ENCODE assay signal across 14 mouse cellular contexts in genomic region chr11:116400560-116400959, GRCm38 (mm10). TPM values are rescaled to one million over a fixed set of nuclear protein-coding genes. Genes with fewer than 3 reads are reported as not detected.
DNase-seq lines count a peak whose midpoint lies in the region; ATAC-seq lines count a peak whose summit lies in the region.
"Had no signal": no experiment of that assay in that cellular context is flagged by ENCODE, and none has a peak within 500 bp of the region (broad histone marks: within the 10 kb centered on the region; RNA-seq: fewer than 3 reads in every experiment).

No protein-coding gene starts in this region.

- peaks cover 17% of the 10 kb centered on the region for H3K36me3 ChIP-seq in hindbrain, embryonic 12.5 days
- peaks cover 7% of the 10 kb centered on the region; the same call in 1 of the 2 replicates for H3K36me3 ChIP-seq in hindbrain, embryonic 16.5 days (ENCODE audit: control insufficient read depth, insufficient read depth, low read length)
- peaks cover 8% of the 10 kb centered on the region for H3K36me3 ChIP-seq in liver, embryonic 13.5 days
- H3K36me3 ChIP-seq: stomach, embryonic 15.5 days had no signal

- H3K4me3 ChIP-seq in hindbrain, embryonic 12.5 days: no peak overlapping the region
- H3K4me3 ChIP-seq in hindbrain, embryonic 16.5 days (ENCODE audit: low read length): no peak overlapping the region
- no peak overlapping the region for H3K4me3 ChIP-seq in liver, embryonic 13.5 days (replicated peaks)
- H3K4me3 ChIP-seq: left cerebral cortex, adult 2 months; myocyte; stomach, embryonic 15.5 days had no signal

- H3K27me3 ChIP-seq in hindbrain, embryonic 12.5 days: no peaks in the 10 kb centered on the region
- no peaks in the 10 kb centered on the region for H3K27me3 ChIP-seq in hindbrain, embryonic 16.5 days (replicated peaks; ENCODE audit: control insufficient read depth, insufficient read depth, low read length)
- no peaks in the 10 kb centered on the region for H3K27me3 ChIP-seq in liver, embryonic 13.5 days
- H3K27me3 ChIP-seq: stomach, embryonic 15.5 days had no signal

- peak overlapping the region; percentile 66 for H3K27ac ChIP-seq in hindbrain, embryonic 12.5 days
- H3K27ac ChIP-seq in hindbrain, embryonic 16.5 days (ENCODE audit: low read depth, low read length): no peak overlapping the region
- H3K27ac ChIP-seq in liver, embryonic 13.5 days: no peak overlapping the region
- H3K27ac ChIP-seq: left cerebral cortex, adult 2 months; liver, embryonic 14.5 days; stomach, embryonic 15.5 days had no signal

- peaks cover 7% of the 10 kb centered on the region; the same call in 1 of the 2 replicates for H3K4me1 ChIP-seq in hindbrain, embryonic 12.5 days
- no peaks in the 10 kb centered on the region for H3K4me1 ChIP-seq in hindbrain, embryonic 16.5 days (ENCODE audit: control insufficient read depth, insufficient read depth, low read depth, low read length)
- H3K4me1 ChIP-seq in liver, embryonic 13.5 days (replicated peaks): peaks cover 10% of the 10 kb centered on the region

- H3K9ac ChIP-seq in hindbrain, embryonic 12.5 days: peak overlapping the region; percentile 23; the same call in 1 of the 2 replicates
- H3K9ac ChIP-seq in hindbrain, embryonic 16.5 days (ENCODE audit: low read depth, low read length): no peak overlapping the region
- no peak overlapping the region for H3K9ac ChIP-seq in liver, embryonic 13.5 days
- H3K9ac ChIP-seq: liver, embryonic 14.5 days; stomach, embryonic 15.5 days had no signal

- 66% methylated on average over 4 of the region's 4 CpGs for WGBS in hindbrain, embryonic 12.5 days
- 72% methylated on average over 4 of the region's 4 CpGs for WGBS in hindbrain, embryonic 16.5 days
- 11% methylated on average over 4 of the region's 4 CpGs for WGBS in liver, embryonic 13.5 days (ENCODE audit: insufficient replicate concordance)

- H3K4me2 ChIP-seq in hindbrain, embryonic 12.5 days (replicated peaks): no peak overlapping the region
- no peak overlapping the region for H3K4me2 ChIP-seq in hindbrain, embryonic 16.5 days (ENCODE audit: low read length)
- H3K4me2 ChIP-seq in liver, embryonic 13.5 days: no peak overlapping the region
- H3K4me2 ChIP-seq: stomach, embryonic 15.5 days had no signal

- peak; percentile 21 for DNase-seq in retina, postnatal 1 day
- no peak for DNase-seq in retina, embryonic 14.5 days (ENCODE audit: low spot score)
- no peak for DNase-seq in liver, embryonic 13.5 days
- DNase-seq in right cerebral cortex, postnatal 14 days: no peak
- DNase-seq in spleen, postnatal 4 days (ENCODE audit: low spot score in 2 of 2): no peak
- DNase-seq: cerebellum, postnatal 25 days had no signal

- ATAC-seq in hindbrain, embryonic 12.5 days (ENCODE audit: low FRiP score): no peak
- no peak for ATAC-seq in hindbrain, embryonic 16.5 days
- 0 out of 2 replicates have a peak, but pooled peaks have one; percentile 31 for ATAC-seq in granulocyte monocyte progenitor cell, adult 5-6 weeks (replicated peaks; ENCODE audit: poor library complexity, severe bottlenecking)
- 0 out of 2 replicates have a peak, but pooled peaks have one; percentile 31 for ATAC-seq in liver, embryonic 13.5 days (ENCODE audit: low read depth)
- ATAC-seq: inflammation-experienced regulatory T-cells, adult 6 months had no signal

- H3K9me3 ChIP-seq in hindbrain, embryonic 12.5 days (replicated peaks): no peaks in the 10 kb centered on the region
- no peaks in the 10 kb centered on the region for H3K9me3 ChIP-seq in hindbrain, embryonic 16.5 days (ENCODE audit: control insufficient read depth, low read length)
- H3K9me3 ChIP-seq in liver, embryonic 13.5 days (replicated peaks): no peaks in the 10 kb centered on the region
- H3K9me3 ChIP-seq: stomach, embryonic 15.5 days had no signal

RNA-seq across cellular contexts. Expression of gene Rnf157, which starts 12.3 kb away (rescaled TPM):
- polyA plus RNA-seq in hindbrain, embryonic 12.5 days (2016; fragmentation: Nextera tagmentation; extraction: Ambion mirVana): 44.8 and 47.2 TPM in 2 replicates
- 27.8 and 28.5 TPM in 2 replicates for polyA plus RNA-seq in hindbrain, embryonic 16.5 days (2015; fragmentation: Nextera tagmentation; extraction: Ambion mirVana)
- total RNA-seq in granulocyte monocyte progenitor cell, adult 5-6 weeks (2014; fragmentation: Nextera tagmentation): 13.9 and 19.5 TPM in 2 replicates
- 5.9 and 7.5 TPM in 2 replicates for total RNA-seq in granulocyte monocyte progenitor cell, adult 5-6 weeks (2017)
- polyA plus RNA-seq in liver, embryonic 13.5 days (2015; fragmentation: Nextera tagmentation; extraction: Ambion mirVana): 1.1 and 1.4 TPM in 2 replicates

RNA-seq across cellular contexts. Expression of gene Ubald2, which starts 33.3 kb away (rescaled TPM):
- polyA plus RNA-seq in hindbrain, embryonic 12.5 days (2016; fragmentation: Nextera tagmentation; extraction: Ambion mirVana): 46.6 and 50.6 TPM in 2 replicates
- polyA plus RNA-seq in hindbrain, embryonic 16.5 days (2015; fragmentation: Nextera tagmentation; extraction: Ambion mirVana): 28.3 and 35.1 TPM in 2 replicates
- total RNA-seq in granulocyte monocyte progenitor cell, adult 5-6 weeks (2014; fragmentation: Nextera tagmentation): 49.9 and 62.5 TPM in 2 replicates
- total RNA-seq in granulocyte monocyte progenitor cell, adult 5-6 weeks (2017): 45.8 and 46.4 TPM in 2 replicates
- 28.2 and 33.0 TPM in 2 replicates for polyA plus RNA-seq in liver, embryonic 13.5 days (2015; fragmentation: Nextera tagmentation; extraction: Ambion mirVana)

Comparison
In these comparisons a context has a peak if more than half of its experiments do, and no peak if none do; other contexts are left out.
1. ATAC-seq: peak in granulocyte monocyte progenitor cell, adult 5-6 weeks (single experiment) and liver, embryonic 13.5 days (single experiment); none in hindbrain, embryonic 12.5 days (single experiment) and hindbrain, embryonic 16.5 days (single experiment).
2. RNA of gene Rnf157, which starts 12.3 kb away (polyA plus RNA-seq): 44.8 to 47.2 TPM in hindbrain, embryonic 12.5 days and 27.8 to 28.5 TPM in hindbrain, embryonic 16.5 days; 1.1 to 1.4 TPM in liver, embryonic 13.5 days; every median in the first group is over 10 times any median in the second.